Mouse (Mus musculus) kidney, postnatal 0 days (tissue): Measurements from ENCODE around the gene Crnkl1. TPM values are rescaled to one million over a fixed set of nuclear protein-coding genes. Genes with fewer than 3 reads are reported as not detected.
"Not testable (repeated sequence)": the region's sequence is repeated elsewhere in the genome, so short reads cannot be mapped to it uniquely, and the experiment has no call there.

Experiments
- ATAC-seq: fragments of 200-750 bp; cut with Nextera tagmentation; replicated peaks from 2 replicates; pipeline ENCODE4 v1.8.0; 2017; ENCODE audit warnings: low read depth, moderate number of reproducible peaks, moderate TSS enrichment, moderate library complexity; ENCODE audit not compliant: low FRiP score
- DNase-seq: peaks from one replicate; pipeline ENCODE4 v3.0.0-alpha.2; 2016; ENCODE audit warnings: low spot score
- H3K27ac ChIP-seq: fragments of 300-500 bp; sonication (generic); 2 replicates; pipeline ENCODE4 v1.5.1; 2014; ENCODE audit warnings: mild to moderate bottlenecking
- H3K27me3 ChIP-seq: fragments of 300-500 bp; sonication (generic); 2 replicates; pipeline ENCODE4 v1.6.1; 2014; ENCODE audit warnings: low read length, mixed read lengths; ENCODE audit not compliant: insufficient read depth
- H3K36me3 ChIP-seq: fragments of 300-500 bp; sonication (generic); 2 replicates; pipeline ENCODE4 v1.6.1; 2014; ENCODE audit warnings: low read length, mixed read lengths; ENCODE audit not compliant: insufficient read depth
- H3K4me1 ChIP-seq: fragments of 300-500 bp; sonication (generic); replicated peaks from 2 replicates; pipeline ENCODE4 v1.6.1; 2014; ENCODE audit warnings: antibody characterized with exemption, low read length, mixed read lengths; ENCODE audit not compliant: insufficient read depth
- H3K4me2 ChIP-seq: fragments of 300-500 bp; sonication (generic); 2 replicates; pipeline ENCODE4 v1.6.1; 2014; ENCODE audit warnings: mild to moderate bottlenecking, low read length, moderate library complexity, mixed read lengths
- H3K4me3 ChIP-seq: fragments of 300-500 bp; sonication (generic); replicated peaks from 2 replicates; pipeline ENCODE4 v1.5.1; 2014; ENCODE audit warnings: low read depth, low read length
- H3K9ac ChIP-seq: fragments of 300-500 bp; sonication (generic); 2 replicates; pipeline ENCODE4 v1.6.1; 2014; ENCODE audit warnings: low read depth, low read length
- H3K9me3 ChIP-seq: fragments of 300-500 bp; sonication (generic); replicated peaks from 2 replicates; pipeline ENCODE4 v1.6.1; 2016; ENCODE audit warnings: low read length, inconsistent platforms, mixed read lengths
- CTCF ChIP-seq: IDR thresholded peaks from 2 replicates; pipeline ENCODE4 v1.5.1; 2016; ENCODE audit warnings: antibody characterized with exemption, low read depth, mild to moderate bottlenecking, moderate library complexity
- WGBS: fragments of 180-500 bp; shearing (Covaris S2); extraction: QIAGEN DNeasy Blood & Tissue Kit; methylation state at CpG from one replicate; pipeline ENCODE4 v1.1.7; 2014; 5-methylcytosine and 5-hydroxymethylcytosine counted together
- polyA plus RNA-seq: library from polyadenylated mRNA; unstranded; fragments of >200 nt; fragmentation: Nextera tagmentation; extraction: Ambion mirVana; gene quantifications from 2 replicates; pipeline ENCODE4 v1.2.1, GENCODE M21; 2015

The Crnkl1 gene
- polyA plus RNA-seq, 1 experiment from 2014 or later: 23.6 TPM

GRCm38 (mm10) chr2:145941403-145941802, 6.6 kb upstream of the Crnkl1 start:
- no peak for TF ChIP-seq CTCF
- DNase-seq: no peak
- no peak overlapping the region for H3K27ac ChIP-seq
- no peaks in the 10 kb centered on the region for H3K27me3 ChIP-seq
- H3K9ac ChIP-seq: no peak overlapping the region
- no peak overlapping the region for H3K4me2 ChIP-seq
- H3K4me3 ChIP-seq: no peak overlapping the region
- H3K36me3 ChIP-seq: no peaks in the 10 kb centered on the region
- no peaks in the 10 kb centered on the region for H3K9me3 ChIP-seq
- WGBS: 56% methylated on average over 3 of the region's 3 CpGs
- no peak for ATAC-seq
- no peaks in the 10 kb centered on the region for H3K4me1 ChIP-seq

- DNase-seq (no peak), ATAC-seq (no peak)
- H3K9ac ChIP-seq: no peak overlapping the region
- WGBS: 83% methylated on average over 8 of the region's 8 CpGs
- TF ChIP-seq CTCF: no peak
- no peaks in the 10 kb centered on the region for H3K36me3 ChIP-seq
- no peak overlapping the region for H3K4me3 ChIP-seq
- no peaks in the 10 kb centered on the region for H3K4me1 ChIP-seq
- no peaks in the 10 kb centered on the region for H3K27me3 ChIP-seq
- no peak overlapping the region for H3K4me2 ChIP-seq
- H3K27ac ChIP-seq: no peak overlapping the region
- H3K9me3 ChIP-seq: no peaks in the 10 kb centered on the region
Observed at GRCm38 (mm10) chr2:145936975-145937374, 2.2 kb upstream of the Crnkl1 start.

- Histone ChIP-seq H3K27me3 (no peaks in the 10 kb centered on the region), H3K4me2 (no peak overlapping the region), H3K36me3 (peaks cover 63% of the 10 kb centered on the region), H3K27ac (no peak overlapping the region), H3K4me1 (no peaks in the 10 kb centered on the region), H3K9me3 (no peaks in the 10 kb centered on the region), H3K4me3 (no peak overlapping the region), H3K9ac (no peak overlapping the region)
- DNase-seq (no peak), ATAC-seq (no peak; the same call in 1 of the 2 replicates)
- TF ChIP-seq CTCF: peak; percentile 39; the same call in 1 of the 2 replicates
- WGBS: 84% methylated on average over 8 of the region's 8 CpGs
Observed at GRCm38 (mm10) chr2:145920941-145921650, 13.7 kb downstream of the Crnkl1 start.

GRCm38 (mm10) chr2:145905884-145906283, 28.9 kb downstream of the Crnkl1 start:
- not testable (repeated sequence) for ATAC-seq, DNase-seq, H3K36me3 ChIP-seq, H3K9ac ChIP-seq, H3K9me3 ChIP-seq, H3K4me3 ChIP-seq, H3K4me2 ChIP-seq, H3K27ac ChIP-seq, H3K27me3 ChIP-seq
- TF ChIP-seq CTCF: peak; percentile 54
- 52% methylated on average over 4 of the region's 4 CpGs for WGBS
- H3K4me1 ChIP-seq: peaks cover 14% of the 10 kb centered on the region

- no peak for DNase-seq
- H3K36me3 ChIP-seq: no peaks in the 10 kb centered on the region
- H3K27ac ChIP-seq: no peak overlapping the region
- no peak for ATAC-seq
- H3K27me3 ChIP-seq: no peaks in the 10 kb centered on the region
- no peak overlapping the region for H3K4me3 ChIP-seq
- TF ChIP-seq CTCF: no peak
- H3K4me1 ChIP-seq: peaks cover 14% of the 10 kb centered on the region
- H3K4me2 ChIP-seq: 0 out of 2 replicates have a peak overlapping the region, but pooled peaks have one; percentile 64
- H3K9ac ChIP-seq: no peak overlapping the region
- no peaks in the 10 kb centered on the region for H3K9me3 ChIP-seq
- 75% methylated on average over 6 of the region's 6 CpGs for WGBS
Observed at GRCm38 (mm10) chr2:145905156-145905555, 29.7 kb downstream of the Crnkl1 start.

GRCm38 (mm10) chr2:145903983-145904616, 30.7 kb downstream of the Crnkl1 start:
- ATAC-seq (no peak), DNase-seq (peak; percentile 29)
- Histone ChIP-seq H3K27me3 (no peaks in the 10 kb centered on the region), H3K9me3 (no peaks in the 10 kb centered on the region), H3K4me3 (peak overlapping the region; percentile 94), H3K4me1 (peaks cover 14% of the 10 kb centered on the region), H3K4me2 (peak overlapping the region; percentile 64), H3K9ac (peak overlapping the region; percentile 95), H3K27ac (peak overlapping the region; percentile 96; the same call in 1 of the 2 replicates), H3K36me3 (no peaks in the 10 kb centered on the region)
- no peak for TF ChIP-seq CTCF
- 18% methylated on average over 12 of the region's 12 CpGs for WGBS
